Mouse (Mus musculus): ENCODE data around the gene Myoc.

DNA sequence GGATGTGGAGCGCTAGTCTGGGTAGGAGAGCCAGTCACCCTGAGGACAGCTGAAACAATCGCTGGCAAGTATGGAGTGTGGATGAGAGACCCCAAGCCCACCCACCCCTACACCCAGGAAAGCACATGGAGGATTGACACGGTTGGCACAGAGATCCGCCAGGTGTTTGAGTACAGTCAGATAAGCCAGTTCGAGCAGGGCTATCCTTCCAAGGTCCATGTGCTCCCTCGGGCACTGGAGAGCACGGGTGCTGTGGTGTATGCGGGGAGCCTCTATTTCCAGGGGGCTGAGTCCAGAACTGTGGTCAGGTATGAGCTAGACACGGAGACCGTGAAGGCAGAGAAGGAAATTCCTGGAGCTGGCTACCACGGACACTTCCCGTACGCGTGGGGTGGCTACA, 9.5 kb downstream of the Myoc start:
- TF ChIP-seq CTCF (IDR thresholded peaks at IDR 0.05; ENCODE audit: insufficient read depth, low read depth, low read length) (no peak), POLR2A (IDR thresholded peaks at IDR 0.05; ENCODE audit: insufficient read depth, low read depth, low read length) (no peak)

Measured in olfactory bulb, adult 2 months (tissue).